Mouse (Mus musculus) midbrain, embryonic 11.5 days (tissue): Measurements from ENCODE around the gene Dstn. TPM values are rescaled to one million over a fixed set of nuclear protein-coding genes. Genes with fewer than 3 reads are reported as not detected.

ENCODE experiments used
- ATAC-seq: fragments of 200-750 bp; cut with Nextera tagmentation; 2 replicates; pipeline ENCODE4 v1.8.0; 2017; ENCODE audit warnings: moderate TSS enrichment, moderate library complexity; ENCODE audit not compliant: low FRiP score
- DNase-seq: peaks from one replicate; pipeline ENCODE4 v3.0.0; 2015; ENCODE audit warnings: low spot score; ENCODE audit errors: missing footprints
- H3K27ac ChIP-seq: fragments of 300-500 bp; sonication (generic); 2 replicates; pipeline ENCODE4 v1.5.1; 2014; ENCODE audit warnings: low read depth, low read length
- H3K27me3 ChIP-seq: fragments of 300-500 bp; sonication (generic); 2 replicates; pipeline ENCODE4 v1.6.1; 2014; ENCODE audit warnings: mild to moderate bottlenecking, low read length, moderate library complexity, mixed read lengths; ENCODE audit not compliant: control insufficient read depth, insufficient read depth
- H3K36me3 ChIP-seq: fragments of 300-500 bp; sonication (generic); 2 replicates; pipeline ENCODE4 v1.6.1; 2014; ENCODE audit warnings: mild to moderate bottlenecking, low read length, moderate library complexity, mixed read lengths; ENCODE audit not compliant: control insufficient read depth, insufficient read depth
- H3K4me1 ChIP-seq: fragments of 300-500 bp; sonication (generic); 2 replicates; pipeline ENCODE4 v1.6.1; 2014; ENCODE audit warnings: low read length; ENCODE audit not compliant: control insufficient read depth, insufficient read depth
- H3K4me2 ChIP-seq: fragments of 300-500 bp; sonication (generic); 2 replicates; pipeline ENCODE4 v1.6.1; 2014; ENCODE audit warnings: mild to moderate bottlenecking, moderate library complexity
- H3K4me3 ChIP-seq: fragments of 300-500 bp; sonication (generic); 2 replicates; pipeline ENCODE4 v1.5.1; 2014; ENCODE audit warnings: low read depth, low read length
- H3K9ac ChIP-seq: fragments of 300-500 bp; sonication (generic); 2 replicates; pipeline ENCODE4 v1.6.1; 2014; ENCODE audit warnings: low read length
- H3K9me3 ChIP-seq: fragments of 300-500 bp; sonication (generic); 2 replicates; pipeline ENCODE4 v1.6.1; 2016; ENCODE audit warnings: low read length; ENCODE audit not compliant: control insufficient read depth
- WGBS: fragments of 180-500 bp; shearing (Covaris S2); extraction: QIAGEN DNeasy Blood & Tissue Kit; methylation state at CpG from one replicate; pipeline ENCODE4 v1.1.7; 2014; 5-methylcytosine and 5-hydroxymethylcytosine counted together
- polyA plus RNA-seq: library from polyadenylated mRNA; unstranded; fragments of >200 nt; fragmentation: Nextera tagmentation; extraction: Ambion mirVana; gene quantifications from 2 replicates; pipeline ENCODE4 v1.2.1, GENCODE M21; 2014

Dstn gene
- polyA plus RNA-seq, 1 experiment from 2014 or later: 426 TPM

DNA sequence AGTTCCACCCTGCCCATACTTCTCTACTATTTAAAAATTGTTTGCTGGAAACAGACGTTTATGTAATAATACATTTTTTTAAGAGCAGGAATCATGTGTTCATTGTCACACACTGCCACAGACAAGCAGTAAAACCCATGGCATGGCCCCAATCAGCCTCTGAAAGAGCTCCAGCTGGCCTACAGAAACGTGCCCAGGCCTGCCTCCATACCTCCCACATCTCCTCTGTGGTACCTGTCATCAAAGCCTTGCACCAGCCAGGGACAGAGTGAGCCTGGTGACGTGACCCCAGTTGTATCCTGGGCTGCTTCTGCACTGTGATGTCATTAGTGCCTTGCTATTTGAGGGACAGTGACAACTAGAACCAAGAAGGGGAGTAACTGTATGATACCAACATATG lies 67.8 kb downstream of the Dstn start:
- no peak overlapping the region for H3K9ac ChIP-seq
- ATAC-seq: no peak
- H3K4me1 ChIP-seq: no peaks in the 10 kb centered on the region
- no peaks in the 10 kb centered on the region for H3K9me3 ChIP-seq
- WGBS: 74% methylated on average over 3 of the region's 3 CpGs
- no peaks in the 10 kb centered on the region for H3K36me3 ChIP-seq
- H3K4me3 ChIP-seq: no peak overlapping the region
- H3K27ac ChIP-seq: no peak overlapping the region
- DNase-seq: no peak
- H3K4me2 ChIP-seq: no peak overlapping the region
- no peaks in the 10 kb centered on the region for H3K27me3 ChIP-seq

DNA sequence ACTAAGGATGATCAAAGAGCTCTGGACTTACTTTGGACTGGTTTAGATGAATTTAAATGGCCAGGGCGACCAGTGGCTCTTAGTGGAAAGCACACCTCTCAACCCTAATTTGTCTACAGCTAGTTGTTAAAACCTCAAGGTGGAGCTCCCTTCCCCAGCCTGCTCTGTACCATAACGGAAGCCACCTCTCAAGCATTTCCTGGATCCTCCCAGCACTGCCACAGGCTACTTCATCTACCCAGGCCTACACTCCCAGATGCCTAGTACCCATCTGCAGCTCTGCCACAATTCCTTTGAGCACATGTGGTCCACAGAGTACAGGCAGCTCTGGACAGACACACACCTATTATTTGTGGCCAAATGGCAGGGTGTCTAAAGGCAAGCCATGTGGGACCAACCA lies 68.4 kb downstream of the Dstn start:
- no peak overlapping the region for H3K4me2 ChIP-seq
- H3K27me3 ChIP-seq: no peaks in the 10 kb centered on the region
- no peak overlapping the region for H3K27ac ChIP-seq
- H3K9me3 ChIP-seq: no peaks in the 10 kb centered on the region
- no peak for DNase-seq
- H3K9ac ChIP-seq: no peak overlapping the region
- no peaks in the 10 kb centered on the region for H3K36me3 ChIP-seq
- no peak for ATAC-seq
- H3K4me1 ChIP-seq: no peaks in the 10 kb centered on the region
- H3K4me3 ChIP-seq: no peak overlapping the region
- 76% methylated on average over 2 of the region's 2 CpGs for WGBS

DNA sequence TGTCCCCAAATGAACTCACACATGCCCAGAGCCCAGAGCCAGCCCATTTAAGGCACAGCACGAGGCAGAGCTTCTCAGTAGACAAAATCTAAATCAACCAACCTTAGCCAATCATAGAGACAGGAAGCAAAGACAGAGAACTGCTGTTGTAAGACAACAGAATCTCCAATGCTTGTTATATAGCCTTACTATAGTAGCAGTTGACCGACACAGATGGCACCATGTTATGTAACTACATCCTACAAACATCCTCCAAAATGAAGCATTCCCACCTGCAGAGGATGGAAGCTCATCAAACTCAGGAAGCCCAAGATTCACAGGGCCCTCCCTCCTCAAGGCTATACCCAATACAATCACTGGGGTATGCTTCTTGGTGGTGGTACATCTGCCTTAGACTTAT lies 72.4 kb downstream of the Dstn start:
- H3K4me2 ChIP-seq: no peak overlapping the region
- no peak overlapping the region for H3K27ac ChIP-seq
- no peaks in the 10 kb centered on the region for H3K27me3 ChIP-seq
- H3K4me3 ChIP-seq: no peak overlapping the region
- no peaks in the 10 kb centered on the region for H3K36me3 ChIP-seq
- no peak for ATAC-seq
- no peak overlapping the region for H3K9ac ChIP-seq
- H3K9me3 ChIP-seq: no peaks in the 10 kb centered on the region
- DNase-seq: no peak
- no peaks in the 10 kb centered on the region for H3K4me1 ChIP-seq
- 89% methylated on average over 2 of the region's 2 CpGs for whole genome bisulfite sequencing

DNA sequence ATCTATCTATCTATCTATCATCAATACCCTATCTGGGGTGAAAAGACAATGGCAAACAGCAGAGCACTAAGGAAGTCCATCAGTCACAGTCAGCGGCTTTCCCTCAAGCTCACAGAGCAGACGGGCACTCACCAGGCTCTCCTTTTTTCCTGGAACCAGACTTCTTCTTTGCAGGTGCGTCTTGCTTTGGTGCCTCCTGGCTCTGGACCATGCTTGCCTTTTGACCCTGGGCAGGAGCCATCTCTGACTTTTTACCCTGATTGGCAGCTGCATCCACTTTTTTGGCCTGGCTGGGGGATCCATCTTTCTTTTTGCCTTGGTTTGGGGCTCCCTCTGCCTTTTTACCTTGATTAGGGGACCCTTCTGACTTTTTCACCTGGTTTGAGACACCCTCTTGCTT lies 72.9 kb downstream of the Dstn start:
- Histone ChIP-seq H3K4me3 (no peak overlapping the region), H3K27me3 (no peaks in the 10 kb centered on the region), H3K27ac (no peak overlapping the region), H3K9me3 (no peaks in the 10 kb centered on the region), H3K4me2 (no peak overlapping the region), H3K36me3 (no peaks in the 10 kb centered on the region), H3K9ac (no peak overlapping the region), H3K4me1 (no peaks in the 10 kb centered on the region)
- 86% methylated on average over 3 of the region's 3 CpGs for WGBS
- no peak for ATAC-seq
- DNase-seq: no peak

DNA sequence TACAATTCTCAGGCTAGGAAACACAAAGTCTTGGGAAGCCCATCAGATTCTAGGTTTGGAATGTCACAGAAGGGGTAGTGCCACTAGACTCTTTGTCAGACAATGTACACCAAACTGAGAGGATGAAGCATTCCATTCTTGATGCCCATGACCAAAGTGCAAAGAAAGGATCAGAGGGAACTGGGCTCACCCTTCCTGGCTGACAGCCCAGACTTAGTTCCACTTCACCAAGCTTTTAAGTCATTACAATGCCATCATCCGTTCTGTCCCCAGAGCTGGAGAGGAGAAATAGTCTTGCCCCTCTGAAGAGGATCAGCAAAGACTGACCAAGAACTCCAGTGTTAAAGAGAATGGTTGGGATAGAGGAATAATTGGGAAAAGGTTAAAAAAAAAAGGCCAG lies 75.9 kb downstream of the Dstn start:
- ATAC-seq (0 out of 2 replicates have a peak, but pooled peaks have one; percentile 22), DNase-seq (no peak)
- Histone ChIP-seq H3K9ac (no peak overlapping the region), H3K9me3 (no peaks in the 10 kb centered on the region), H3K27me3 (no peaks in the 10 kb centered on the region), H3K36me3 (no peaks in the 10 kb centered on the region), H3K27ac (no peak overlapping the region), H3K4me2 (no peak overlapping the region), H3K4me3 (no peak overlapping the region), H3K4me1 (no peaks in the 10 kb centered on the region)
- 28% methylated on average over 1 of the region's 1 CpGs for WGBS

DNA sequence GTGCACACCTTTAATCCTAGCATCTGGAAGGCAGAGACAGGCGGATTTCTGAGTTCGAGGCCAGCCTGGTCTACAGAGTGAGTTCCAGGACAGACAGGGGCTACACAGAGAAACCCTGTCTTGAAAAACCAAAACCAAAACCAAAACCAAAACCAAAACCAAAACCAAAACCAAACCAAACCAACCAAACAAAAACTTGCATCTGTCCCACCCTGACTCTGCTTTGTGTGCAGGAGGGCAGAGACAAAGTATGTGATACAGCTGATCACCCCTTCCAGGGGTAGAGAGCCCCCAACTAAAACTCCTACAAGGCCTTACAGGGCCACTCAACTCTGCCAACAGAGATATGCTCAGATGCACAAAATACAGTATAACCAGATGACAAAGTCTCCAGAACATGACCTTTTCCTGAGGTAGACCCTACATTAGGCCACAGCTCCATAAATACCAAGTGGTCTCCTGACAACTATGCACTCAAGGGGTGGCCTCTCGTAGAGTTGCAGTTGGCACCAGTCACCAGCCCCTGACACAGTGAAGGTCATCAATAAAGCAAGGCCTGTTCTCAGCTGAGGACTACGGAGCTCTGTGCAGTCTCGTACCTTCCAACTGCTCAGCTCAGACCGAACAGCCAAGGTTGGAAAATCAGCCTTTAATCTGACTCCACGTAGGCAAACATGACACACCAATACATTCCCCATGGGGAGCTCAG lies 77.0 kb downstream of the Dstn start:
- DNase-seq (no peak), ATAC-seq (no peak)
- Histone ChIP-seq H3K4me1 (no peaks in the 10 kb centered on the region), H3K4me2 (no peak overlapping the region), H3K27ac (no peak overlapping the region), H3K9me3 (no peaks in the 10 kb centered on the region), H3K4me3 (no peak overlapping the region), H3K9ac (no peak overlapping the region), H3K36me3 (no peaks in the 10 kb centered on the region), H3K27me3 (no peaks in the 10 kb centered on the region)
- 95% methylated on average over 7 of the region's 7 CpGs for WGBS

Other genes starting within 250 kb of the Dstn start
- 2.7 TPM in 2 replicates for gene Bfsp1, start 52.1 kb upstream of the Dstn start, polyA plus RNA-seq
- gene Rrbp1, start 95.9 kb downstream of the Dstn start, polyA plus RNA-seq: 31.4 and 36.0 TPM in 2 replicates
- not detected in 2 replicates for gene Banf2, start 117.7 kb downstream of the Dstn start, polyA plus RNA-seq